Mouse (Mus musculus): Measurements from ENCODE around the gene BC024978.

The BC024978 gene

GRCm38 (mm10) chr7:27259271-27259721 lies 63.7 kb downstream of the BC024978 start:
- no peak for DNase-seq (ENCODE audit: low spot score)

DNA sequence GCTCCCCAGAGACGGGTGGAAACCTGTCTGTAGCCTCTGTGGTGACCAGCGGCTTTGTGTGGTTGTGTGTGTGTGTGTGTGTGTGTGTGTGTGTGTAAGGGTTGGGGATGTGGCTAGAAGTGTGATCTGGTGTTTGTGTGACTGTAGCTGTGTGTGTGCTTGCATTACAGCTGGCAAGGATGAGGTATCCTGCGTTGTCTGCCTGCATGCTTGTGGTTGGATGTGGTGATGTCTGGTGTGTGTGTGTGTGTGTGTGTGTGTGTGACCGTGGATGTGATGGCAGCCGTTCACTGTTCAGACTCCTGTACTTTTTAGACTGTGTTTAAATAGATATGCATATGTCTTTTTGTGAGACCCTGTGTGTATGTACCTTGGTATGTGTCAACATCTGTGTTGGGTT lies 64.2 kb downstream of the BC024978 start:
- no peak for DNase-seq (ENCODE audit: low spot score)

All from layer of hippocampus, adult 11-12 months (tissue).